Mouse (Mus musculus) CD4-positive, CD25-positive, alpha-beta regulatory T cell, adult 2 months (primary cell): ENCODE results near the gene Abcf3.
A peak's percentile ranks its signal among the peaks of the same experiment; 100 is the strongest.

Source experiments
- DNase-seq: peaks from one replicate; pipeline ENCODE4 v3.0.0-alpha.2; 2012; ENCODE audit warnings: low read depth, low spot score

The Abcf3 gene

DNA sequence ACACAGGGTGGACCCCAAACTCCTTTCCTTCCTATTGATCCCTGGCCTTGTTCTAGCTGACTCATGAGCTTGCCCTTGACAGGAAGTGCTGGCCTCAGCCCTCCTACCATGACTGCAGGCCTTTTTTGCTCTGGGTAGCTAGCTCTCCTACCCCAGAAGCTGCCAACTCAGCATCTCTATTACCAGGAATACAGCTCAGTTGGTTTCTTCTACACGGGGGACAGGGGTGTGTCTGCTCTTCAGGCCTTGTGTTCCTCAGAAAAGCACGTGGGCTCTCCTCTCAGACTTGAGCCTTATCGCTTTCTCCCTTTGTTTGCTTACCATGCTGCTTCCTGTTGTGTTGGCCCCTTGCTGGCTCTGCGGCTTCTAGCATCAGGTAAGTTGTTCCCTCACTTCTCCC is 7.9 kb upstream of the Abcf3 start:
- no peak for DNase-seq

DNA sequence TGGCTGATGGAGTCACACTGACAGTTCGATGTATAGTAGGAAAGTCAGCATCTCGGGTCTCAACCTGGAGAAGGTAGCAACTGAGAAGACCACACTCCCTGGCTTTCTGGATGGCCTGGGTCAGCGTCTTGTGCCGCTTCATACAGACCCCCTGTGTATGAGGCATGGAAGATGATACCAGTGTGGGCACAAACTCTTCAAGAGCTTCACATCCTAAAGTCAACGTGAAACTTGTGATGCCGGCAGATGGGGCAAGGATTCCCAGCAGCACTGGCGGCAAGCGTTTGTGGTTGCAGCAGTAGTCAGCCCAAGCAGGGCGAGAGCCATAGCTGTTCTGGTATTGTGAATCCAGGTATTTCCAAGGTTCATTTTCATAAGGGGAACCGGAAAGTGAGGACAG is 2.7 kb upstream of the Abcf3 start:
- DNase-seq: no peak

DNA sequence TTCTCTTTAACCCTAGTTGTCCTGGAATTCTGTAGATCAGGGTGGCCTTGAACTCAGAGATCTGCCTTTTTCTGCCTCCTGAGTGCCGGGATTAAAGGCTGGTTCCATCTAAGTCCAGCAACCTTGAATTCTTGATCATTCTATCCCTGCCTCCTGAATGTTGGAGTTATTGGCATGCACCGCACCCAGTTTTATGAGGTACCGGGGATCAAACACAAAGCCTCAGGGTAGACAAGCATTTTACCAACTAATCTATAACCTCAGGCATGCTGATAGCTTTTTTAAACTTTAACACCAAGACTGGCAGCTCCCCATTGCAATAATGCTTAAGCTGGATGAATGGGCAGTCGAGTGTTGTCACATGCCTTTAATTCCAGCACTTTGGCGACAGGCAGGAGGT is 954 bp upstream of the Abcf3 start:
- no peak for DNase-seq

DNA sequence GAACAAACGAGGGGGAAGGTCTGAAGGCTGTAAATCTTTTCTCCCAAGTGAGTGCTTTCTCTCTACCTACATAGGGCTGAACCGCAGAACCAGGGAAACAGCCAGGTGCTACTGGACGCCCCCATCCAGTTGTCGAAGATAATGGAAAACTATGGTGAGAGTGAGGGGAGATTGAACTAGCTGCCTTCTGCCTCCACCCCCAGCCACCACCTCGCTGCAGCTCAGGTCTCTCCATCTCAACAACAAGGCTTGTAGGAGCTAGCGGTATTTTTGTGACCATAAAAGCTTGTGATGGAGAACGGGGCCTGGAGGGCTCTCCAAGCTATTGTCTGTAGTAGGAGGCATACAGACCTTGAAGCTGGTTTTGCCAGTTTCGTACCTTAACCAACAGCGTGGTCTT is 784 bp downstream of the Abcf3 start:
- no peak for DNase-seq

DNA sequence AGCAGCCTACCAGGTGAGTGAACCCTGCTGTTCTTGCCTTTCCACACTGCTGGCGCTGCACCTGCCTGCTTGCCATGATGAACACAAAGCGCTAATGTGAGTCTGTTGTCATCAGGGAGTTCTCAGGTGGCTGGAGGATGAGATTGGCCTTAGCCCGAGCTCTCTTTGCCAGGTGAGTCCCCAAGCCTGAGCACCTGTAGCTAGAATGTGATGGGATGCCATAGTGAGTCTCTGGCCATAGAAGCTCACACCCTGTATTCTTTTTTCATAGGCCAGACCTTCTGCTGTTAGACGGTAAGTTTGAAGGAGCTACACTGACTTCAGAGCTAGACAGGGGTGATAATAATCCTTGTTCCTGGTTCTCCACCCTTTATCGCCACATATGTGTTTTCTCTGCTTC is 3.3 kb downstream of the Abcf3 start:
- DNase-seq: no peak

DNA sequence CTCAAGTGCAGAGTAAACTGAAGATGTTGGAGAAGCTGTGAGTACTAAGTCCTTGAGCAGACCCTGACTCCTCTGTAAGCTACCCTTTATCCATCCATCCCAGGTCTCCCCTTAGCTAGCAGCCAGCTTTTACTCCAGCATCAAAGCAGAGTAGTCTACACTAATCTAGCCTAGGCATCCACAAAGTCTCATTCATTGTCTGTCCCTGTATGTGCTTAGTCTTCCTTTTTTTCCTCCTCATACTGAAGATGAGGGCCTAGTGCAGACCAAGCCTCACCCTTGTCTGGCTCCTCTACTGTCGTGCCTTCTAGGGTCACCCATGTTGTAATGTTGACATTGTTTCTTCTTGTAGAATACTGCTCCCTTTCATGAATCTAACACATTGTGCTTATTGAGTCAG is 4.2 kb downstream of the Abcf3 start:
- DNase-seq: no peak

DNA sequence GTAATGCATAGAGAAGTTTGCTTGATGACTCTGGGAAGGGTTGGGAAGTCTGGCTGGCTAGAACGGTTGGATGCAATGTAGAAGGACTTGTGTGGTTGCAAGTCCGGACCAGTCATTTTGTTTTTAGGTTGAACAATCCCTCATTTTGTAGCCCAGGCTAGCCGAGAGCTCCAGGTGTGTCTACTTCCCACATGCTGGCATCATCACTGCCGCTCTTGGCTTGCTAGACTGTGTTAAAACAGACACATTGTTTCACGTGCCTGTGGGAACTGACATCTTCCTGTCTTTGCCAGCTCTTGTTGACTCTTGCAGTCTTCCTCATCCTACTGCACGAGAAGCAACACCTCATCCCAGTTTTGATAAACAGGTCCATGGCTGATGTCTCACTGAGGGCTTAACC is 6.6 kb downstream of the Abcf3 start:
- no peak for DNase-seq

DNA sequence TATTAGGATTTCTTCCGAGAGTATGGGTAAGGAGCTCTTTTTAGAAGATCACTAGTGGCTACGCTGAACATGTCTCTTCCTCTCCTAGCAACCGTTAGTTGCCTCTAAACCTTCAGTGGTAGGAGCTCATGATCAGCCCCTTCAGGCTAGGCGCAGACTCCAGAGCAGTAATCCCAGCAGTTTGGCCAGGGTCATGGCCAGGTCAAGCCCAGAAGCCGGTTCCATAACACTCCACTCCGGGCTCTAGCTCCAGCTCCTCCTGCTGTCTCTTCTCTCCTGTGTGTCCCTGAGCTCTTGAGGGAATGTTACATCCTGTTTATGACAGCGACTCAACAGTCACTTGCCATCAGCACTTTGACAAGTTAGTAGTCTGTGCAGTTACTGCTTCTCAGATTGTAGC is 9.0 kb downstream of the Abcf3 start:
- no peak for DNase-seq

DNA sequence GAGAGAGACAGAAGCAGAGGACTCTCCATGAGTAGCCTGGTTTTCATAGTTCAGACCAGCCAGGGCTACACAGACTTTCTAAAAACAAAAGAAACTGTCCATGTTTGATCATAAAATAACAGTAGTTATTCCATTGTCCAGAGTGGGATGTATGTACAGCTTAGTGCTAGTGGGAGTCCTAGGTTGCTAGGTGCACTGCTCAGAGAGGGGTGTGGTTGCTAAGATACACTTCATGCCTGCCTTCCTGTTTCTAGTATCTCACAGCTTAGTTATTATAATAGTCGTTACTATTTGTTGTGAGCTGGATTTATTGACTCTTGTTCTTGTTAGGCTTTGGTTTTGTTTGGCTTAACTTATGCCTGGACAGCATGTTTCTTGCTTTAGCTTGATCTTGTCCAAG is 16.7 kb downstream of the Abcf3 start:
- no peak for DNase-seq

DNA sequence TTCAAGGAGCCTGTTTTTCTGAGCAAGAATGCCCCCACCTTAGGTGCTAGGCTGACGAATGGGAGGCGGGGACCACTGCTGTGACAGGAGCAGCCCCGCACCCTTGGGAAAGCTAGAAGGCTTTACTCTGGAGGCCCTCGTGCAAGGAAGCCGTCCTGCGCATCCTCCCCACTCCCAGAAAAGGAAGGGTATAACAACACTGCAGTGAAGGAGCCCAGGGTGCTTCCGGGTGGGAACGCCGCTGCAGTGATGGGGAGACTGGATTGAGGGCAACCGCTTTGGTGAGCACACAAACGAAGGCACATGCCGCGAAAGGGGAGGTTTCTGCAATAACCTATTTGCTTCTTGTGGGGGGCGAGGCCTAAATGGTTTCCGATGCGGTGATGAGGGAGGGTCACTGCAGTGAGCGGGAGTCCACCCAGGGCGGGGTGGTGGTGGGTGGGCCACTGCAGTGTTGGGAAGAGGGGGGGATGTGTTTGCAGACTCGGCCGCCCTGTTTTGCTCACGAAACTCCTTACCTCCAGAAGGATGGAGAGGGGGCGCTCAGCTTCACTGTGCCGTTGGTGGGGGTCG is 41.1 kb downstream of the Abcf3 start, which contains the start of gene Vwa5b2:
Gene Vwa5b2 (plus strand): TSS at position 106 of the 573 bp plus-strand sequence.
- DNase-seq: no peak

DNA sequence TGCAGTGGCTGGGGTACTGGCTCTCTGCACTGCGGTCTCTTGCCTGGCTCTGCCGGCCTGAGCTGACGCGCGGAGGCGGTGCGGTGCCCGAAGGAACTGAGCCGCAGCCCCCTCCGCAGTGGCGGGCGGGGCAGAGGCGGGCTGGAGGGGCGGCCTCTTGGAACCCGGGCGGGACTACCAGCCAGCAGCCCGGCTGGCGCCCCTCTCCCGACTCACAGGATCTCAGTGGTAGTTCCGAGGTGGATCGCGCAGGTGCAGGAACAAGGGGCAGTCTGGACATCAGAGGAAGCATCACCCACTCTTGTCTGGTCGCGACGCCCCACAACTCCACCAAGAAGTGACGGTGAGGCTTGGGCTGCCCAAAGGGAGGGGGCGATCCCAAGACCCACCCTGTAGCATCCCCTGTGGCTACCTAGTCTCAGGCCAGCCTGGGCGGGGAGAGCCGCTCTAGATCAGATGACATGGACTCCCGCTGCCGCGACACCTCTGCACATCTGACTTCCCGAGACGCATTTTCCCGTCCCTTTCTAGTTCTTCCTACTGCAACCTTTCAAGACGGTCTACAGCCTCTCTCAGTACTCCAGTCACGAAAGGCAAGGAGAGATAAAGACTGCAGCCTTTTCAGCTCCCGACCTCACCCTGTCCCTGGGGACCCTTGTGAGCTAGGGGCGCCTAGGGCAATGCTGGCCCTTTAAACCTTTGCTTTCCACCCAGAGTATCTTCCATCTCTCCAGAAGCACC is 41.7 kb downstream of the Abcf3 start:
- no peak for DNase-seq

DNA sequence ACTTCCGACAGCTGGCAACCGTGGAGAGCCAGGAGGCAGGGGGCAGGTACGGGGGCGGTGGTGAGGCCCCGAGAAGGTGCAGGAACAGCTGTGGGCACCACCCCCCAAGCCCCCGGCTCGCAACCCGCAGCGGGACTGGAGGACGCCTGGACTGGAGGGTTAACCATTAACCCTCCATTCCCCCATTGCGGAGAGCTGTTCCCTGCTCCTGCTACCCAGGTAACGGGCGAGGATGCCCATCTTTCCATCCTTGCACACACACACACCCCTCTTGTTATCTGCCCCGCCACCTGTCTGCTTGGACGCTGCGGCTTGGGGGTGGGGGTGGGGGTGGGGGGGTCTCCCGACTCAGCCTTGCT is 42.3 kb downstream of the Abcf3 start:
- DNase-seq: no peak

DNA sequence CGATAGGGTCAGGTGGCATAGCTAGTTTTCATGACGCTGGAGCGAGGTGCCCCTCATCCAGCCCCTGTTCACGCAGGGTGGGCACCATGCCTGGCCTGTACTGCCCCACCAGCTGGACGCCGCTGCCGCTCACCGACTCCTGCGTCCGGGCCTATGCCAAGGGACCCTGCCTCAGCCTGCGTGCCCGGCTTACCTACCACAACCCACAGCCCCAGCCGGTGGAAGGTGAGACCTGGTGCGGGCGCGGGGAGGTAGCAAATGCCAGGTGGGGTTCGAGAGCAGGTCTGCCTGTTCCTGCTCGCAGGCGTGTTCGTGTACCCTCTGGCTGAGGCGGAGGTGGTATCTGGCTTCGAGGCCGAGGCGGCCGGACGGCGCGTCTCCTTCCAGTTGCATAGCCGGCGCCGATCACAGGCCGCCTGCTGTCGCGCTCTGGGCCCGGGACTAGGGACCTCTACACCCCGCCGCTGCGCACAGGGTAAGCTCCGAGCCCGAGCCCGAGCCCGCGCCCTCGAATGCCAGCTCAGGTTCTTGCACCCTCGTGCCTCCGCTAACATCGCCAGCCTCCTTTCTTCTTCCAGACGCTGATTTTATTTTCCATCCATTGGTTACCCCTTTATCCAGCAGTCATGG is 42.8 kb downstream of the Abcf3 start:
- no peak for DNase-seq

DNA sequence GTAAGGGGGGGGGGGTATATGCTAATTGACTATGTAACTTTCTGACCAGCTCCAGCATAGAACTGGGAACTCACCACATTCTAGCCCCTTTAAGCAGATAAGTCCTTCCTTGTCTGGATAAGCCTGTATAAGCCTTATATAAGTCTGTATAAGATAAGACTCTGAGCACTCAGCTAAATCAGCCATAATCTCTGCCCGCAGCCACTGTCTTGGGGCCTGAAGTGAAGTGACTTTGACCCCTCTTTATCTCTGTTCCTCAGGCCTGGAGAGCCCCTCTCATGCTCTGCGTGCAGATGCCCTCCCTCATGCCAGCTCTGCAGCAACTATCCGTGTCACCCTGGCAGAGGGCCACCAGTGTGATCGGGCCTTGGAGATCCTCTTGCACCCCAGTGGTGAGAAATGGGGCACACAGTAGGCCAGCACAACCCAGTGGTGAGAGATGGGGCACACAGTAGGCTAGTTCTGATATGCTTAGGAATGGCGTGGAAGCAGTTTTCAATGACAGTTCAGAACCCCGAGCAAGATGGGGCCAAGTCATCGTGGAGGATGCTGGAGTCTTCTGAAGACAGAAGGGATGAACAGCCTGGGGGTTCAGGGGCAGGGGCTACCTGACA is 46.8 kb downstream of the Abcf3 start:
- DNase-seq: no peak

DNA sequence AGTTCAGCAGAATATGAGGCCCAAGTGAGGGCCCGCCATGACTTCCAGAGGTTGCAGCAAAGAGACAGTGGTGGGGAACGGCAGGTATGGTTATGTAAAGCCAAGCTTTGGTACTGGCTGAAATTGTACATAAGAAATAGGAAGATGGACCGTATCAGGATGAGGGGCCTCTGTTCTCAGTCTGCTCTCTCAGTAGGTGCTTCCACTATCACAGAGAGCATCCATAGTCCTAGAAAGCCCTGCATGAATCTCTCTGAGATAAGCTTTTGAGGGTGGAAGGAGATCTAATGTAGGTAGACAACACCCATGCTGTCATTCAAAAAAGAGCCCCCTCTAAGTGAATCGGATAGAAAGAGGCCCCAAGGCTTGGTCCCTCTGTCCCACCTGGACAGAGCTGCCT is 47.4 kb downstream of the Abcf3 start:
- no peak for DNase-seq

DNA sequence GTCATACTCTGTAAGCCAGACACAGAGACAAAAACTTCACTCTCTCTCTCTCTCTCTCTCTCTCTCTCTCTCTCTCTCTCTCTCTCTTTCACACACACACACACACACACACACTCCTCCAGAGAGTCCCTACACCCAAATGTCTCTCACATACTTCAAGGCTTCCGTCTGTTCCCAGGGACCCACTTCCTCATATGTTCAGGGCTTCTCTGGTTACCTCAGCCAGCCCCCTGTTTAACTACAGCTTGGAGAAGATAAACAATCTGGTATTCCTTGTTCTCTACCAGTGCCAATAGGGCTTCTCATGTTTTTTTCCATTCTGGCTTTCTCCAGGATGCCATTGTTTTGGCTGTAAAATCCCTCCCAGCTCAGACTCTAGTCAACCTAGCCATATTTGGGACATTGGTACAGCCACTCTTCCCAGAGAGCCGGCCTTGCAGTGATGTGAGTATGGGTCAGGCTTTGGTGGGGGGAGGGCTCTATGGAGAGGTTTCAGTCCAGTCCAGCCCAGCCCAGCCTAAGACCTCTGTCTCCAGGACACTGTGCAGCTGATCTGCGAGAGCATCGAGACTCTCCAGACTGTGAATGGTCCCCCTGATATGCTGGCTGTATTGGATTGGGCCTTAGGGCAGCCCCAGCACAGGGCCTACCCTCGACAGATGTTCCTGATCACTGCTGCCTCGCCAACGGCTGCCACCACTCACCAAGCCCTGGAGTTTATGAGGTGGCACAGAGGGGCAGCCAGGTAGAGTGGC is 48.5 kb downstream of the Abcf3 start:
- DNase-seq: no peak

DNA sequence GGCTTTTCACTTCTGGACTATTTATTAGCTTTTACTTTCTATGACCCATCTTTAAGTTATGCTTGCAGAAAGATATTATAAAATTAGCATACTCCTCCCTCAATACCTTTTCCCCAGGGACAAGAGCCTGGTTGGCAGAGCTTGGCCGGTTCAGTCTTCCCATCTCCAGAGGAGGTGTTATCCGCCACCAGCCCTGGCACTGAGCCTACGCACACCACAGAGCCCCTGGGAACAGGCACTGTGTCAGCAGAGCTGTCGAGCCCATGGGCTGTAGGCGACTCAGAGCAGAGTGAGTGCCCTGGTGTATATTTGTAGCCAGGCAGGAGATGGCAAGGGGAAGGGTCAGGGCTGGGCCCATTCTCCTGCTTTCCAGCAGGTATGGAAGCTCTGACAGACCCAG is 52.1 kb downstream of the Abcf3 start:
- no peak for DNase-seq

DNA sequence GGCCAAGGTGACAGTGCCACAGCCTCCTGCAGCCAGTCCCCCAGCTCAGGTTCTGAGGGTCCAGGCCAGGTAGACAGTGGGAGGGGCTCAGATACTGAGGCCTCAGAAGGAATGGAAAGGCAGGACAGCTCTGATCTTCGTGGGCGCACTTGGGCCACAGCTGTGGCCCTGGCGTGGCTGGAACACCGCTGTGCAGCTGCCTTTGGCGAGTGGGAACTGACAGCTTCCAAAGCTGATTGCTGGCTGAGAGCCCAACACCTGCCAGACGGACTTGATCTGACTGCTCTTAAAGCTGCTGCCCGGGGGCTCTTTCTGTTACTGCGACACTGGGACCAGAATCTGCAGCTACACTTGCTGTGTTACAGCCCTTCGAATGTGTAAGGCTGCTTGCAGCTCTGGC is 56.3 kb downstream of the Abcf3 start:
- no peak for DNase-seq

DNA sequence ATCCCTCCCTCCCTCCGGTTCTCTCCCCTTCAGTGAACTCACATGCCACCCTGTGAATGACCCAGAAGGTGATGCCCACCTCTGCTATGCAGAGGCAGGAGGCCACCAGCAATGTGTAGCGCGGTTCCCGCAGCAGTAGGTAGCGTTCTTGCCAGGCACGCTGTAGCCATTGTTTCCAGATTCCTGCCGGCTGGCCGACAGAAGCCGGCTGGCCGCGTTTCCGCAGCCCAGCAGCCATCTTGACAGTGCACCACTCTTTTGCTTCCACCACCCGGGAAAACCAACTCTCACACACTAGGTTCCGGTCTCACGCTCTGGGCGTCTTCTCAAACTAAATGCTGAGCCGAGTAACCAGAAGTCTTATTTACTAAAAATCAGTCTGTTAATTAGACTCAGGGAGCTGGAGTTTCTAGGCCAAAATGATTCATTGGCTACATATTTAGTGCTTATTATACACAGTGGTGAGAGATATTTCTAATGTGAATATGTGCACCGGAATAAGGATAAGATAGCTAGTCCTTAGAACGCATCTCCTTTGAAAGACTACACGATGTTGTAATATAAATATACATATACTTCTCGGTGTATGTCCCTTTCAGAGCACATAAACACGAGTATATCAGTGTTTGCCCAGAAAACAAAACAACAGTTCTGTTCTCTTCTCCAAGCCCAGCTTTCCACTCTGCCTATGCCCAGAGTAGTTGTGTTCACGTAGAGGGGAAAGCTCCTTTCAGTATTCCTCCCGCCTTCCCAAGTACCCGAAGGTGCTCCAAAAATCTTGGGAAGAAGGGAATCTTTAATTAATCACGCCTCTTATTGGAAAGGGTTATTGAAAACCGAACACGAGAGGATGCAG is 62.4 kb downstream of the Abcf3 start:
- peak; percentile 90 for DNase-seq
